Mouse (Mus musculus) thymus, postnatal 4 days (tissue): ENCODE results near the gene Tmtc4.

Source experiments
- DNase-seq: peaks from one replicate; pipeline ENCODE4 v3.0.0; 2021

The Tmtc4 gene

GRCm38 (mm10) chr14:122973091-122973490 lies 10.7 kb downstream of the Tmtc4 start:
- DNase-seq: no peak

DNA sequence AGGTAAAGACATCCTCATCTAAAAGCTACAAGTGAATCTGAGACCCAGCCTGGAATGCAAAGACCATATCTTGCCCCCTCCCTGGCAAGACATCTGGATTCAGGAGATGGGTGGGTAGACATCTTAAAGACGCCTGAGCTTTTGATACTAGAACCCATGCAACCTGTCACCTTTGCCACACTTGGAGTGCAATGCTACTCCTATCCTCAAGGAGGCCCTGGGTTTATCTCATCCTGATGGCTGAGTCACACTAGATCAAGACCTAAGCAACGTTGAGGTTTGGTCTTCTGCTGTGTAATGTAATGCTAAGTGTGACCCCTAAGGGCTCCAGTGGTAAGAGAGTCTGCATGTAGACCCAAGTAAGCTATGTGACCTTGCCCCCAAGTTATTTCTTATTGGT lies 15.8 kb downstream of the Tmtc4 start:
- DNase-seq: no peak

DNA sequence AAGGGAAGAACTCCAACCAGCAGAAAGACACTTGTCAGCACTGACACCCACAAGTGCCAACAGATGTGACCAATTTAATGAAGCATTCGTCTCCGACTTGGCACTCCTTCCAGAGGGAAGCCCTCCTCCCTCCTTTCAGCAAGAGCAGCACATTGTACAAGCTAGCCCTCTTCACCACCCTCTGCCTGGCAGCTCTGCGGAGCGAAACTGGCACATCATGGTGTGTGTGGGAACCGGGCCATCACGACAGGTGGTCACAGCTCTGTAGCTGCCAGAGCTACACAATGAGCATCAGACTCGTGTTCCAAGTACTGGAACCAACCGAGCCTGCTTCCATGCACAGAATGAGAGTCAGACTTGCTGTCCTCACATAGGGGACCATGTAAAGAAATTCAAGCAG lies 25.9 kb downstream of the Tmtc4 start:
- DNase-seq: no peak

GRCm38 (mm10) chr14:122953331-122953730 lies 30.5 kb downstream of the Tmtc4 start:
- DNase-seq: peak; percentile 69

- no peak for DNase-seq
These were observed 31.3 kb downstream of the Tmtc4 start for GRCm38 (mm10) chr14:122952556-122952955.

DNA sequence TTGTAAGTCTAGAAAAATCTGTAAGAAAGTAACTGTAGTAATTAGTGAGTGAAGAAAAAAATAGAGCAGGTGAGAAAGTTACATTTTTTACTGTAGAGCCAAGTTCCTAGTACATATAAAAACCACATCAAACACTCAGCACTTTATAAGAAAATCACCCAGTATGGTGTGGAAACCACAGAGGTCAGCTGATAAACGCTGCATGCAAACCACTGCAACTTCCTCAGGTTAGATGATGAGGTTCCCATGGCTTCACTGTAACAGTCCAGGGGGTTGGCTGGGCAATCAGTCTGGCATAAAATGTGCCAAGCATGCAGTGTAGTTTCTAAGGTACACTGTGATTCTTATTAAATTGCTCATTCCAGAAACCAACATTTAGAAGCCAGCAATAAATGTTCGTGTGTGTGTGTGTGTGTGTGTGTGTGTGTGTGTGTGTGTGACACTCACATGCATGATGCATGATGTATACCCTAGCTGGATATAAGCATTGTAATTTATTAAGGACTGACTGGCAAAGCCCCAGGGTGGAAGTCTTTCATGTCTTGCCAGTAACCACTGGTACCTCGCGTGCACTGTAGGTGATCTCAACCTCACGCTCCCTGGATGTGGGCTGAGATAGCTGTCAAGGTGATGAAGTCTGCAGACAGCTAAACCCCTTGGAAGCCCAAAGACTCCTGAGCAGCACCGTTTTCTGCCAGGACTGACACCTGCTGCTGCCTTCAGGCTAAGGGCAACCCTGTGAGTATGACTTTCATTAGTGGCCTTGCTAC lies 32.0 kb downstream of the Tmtc4 start:
- DNase-seq: no peak

DNA sequence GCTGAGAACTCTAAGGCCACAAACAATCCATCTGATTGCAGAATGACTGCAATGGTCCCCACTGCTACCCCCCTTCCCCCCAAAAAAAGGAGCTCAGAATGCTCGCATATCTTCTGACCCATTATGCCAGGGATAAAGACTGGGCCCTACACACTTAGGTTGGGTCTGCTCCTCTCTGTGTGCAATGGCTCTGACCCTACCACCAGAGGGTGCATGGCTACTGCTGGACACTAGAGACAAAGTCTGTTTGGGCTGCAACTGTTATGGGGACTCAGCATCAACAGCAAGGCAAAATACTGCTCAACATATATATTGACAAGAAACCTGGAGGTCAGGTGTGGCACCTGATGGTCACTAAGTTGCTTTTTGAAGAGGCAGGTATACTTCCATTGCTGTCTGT lies 32.9 kb downstream of the Tmtc4 start:
- DNase-seq: peak; percentile 17

DNA sequence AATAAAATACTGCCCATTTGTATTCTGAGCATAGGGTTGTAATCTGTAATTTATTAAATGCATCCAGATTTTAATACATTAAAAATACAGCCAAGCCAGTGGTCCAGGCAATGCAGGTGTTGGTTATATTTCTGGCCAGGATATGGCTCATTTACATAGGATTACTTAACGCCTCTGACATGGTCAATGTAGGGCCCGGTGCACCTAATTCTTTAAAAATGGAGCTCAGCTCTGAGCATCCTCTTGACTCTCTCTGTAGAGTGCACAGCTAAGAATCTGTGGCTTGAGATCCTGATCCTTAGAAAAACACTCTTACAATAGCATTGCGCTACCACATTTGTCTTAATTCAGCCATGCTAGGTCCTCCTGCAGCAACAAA lies 40.4 kb downstream of the Tmtc4 start:
- no peak for DNase-seq

GRCm38 (mm10) chr14:122942757-122943474 lies 40.9 kb downstream of the Tmtc4 start:
- DNase-seq: no peak

GRCm38 (mm10) chr14:122936460-122936859 lies 47.4 kb downstream of the Tmtc4 start:
- DNase-seq: no peak

GRCm38 (mm10) chr14:122920011-122920410 lies 63.8 kb downstream of the Tmtc4 start:
- DNase-seq: no peak

- DNase-seq: no peak
These were observed 66.2 kb downstream of the Tmtc4 start for GRCm38 (mm10) chr14:122917676-122918075.

DNA sequence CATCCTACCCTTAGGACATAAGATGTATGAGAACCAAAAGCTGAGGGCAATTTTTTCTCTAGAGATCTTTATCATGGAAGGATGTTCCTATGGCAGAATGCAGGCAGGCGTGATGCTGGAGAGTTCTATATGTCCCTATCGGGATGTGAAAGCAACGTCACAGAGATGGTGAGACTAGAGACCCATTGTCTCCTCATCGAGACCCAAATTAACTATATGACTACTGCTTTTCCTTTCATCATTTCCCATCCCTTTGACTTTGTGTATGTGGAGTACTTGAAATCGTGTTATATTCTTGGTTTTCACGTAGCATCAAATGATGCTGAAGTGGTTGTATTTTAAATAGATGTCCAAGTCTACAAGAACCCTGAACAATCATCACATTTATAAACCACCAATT lies 70.2 kb downstream of the Tmtc4 start, which contains the start of gene Ggact:
Ggact (minus strand) TSS at position 101 of the 400 bp plus-strand sequence.
- DNase-seq: no peak

DNA sequence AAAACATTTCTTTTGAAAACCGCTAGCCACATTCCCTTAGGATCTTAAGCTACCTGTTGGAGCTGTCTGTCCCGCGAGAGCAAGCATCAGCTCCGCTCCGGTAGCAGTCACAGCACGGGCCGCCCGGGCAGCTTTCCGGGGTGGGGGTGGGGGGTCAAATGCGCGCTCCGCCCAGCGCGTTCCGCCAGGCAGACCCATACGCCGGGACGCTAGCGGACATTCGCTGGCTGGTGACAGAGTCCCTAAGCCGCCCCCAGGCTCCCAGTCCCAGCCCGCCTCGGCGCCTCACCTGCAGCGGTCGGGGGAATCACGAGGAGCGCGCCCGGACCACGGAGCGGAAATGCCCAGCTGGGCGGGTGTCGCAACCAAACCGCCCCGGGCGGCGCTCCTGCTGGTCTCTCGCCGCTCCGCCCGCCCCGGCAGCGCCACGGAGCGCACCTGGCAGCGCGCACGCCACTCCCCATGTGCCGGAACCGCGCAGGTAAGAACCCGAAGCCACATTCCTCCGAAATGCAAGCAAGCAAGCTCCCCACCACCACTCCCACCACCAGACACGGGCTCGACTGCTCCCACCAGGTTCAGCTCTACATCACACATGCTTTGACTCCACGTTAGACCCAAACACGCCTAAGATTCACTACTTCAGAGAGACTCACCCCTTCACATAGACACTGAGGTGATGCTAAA lies 70.9 kb downstream of the Tmtc4 start:
- DNase-seq: peak; percentile 81

DNA sequence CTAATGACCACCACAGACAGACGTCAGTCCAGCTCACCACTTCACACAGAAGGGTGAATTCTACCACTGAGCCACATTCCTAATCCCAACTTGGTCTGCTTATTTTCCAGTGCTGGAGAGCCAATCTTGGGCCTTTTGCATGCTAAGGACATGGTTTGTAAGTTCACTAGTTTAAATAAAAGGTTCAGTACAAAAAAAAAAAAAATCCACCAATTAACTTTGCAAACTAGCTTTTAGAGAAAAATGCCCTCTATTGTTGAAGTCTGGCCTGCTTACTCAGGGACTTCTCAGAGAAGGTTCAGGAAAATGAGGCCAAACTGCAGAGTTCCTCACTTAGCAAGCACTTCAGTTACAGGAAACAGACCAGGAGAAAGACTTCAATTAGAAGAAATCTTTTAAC lies 71.7 kb downstream of the Tmtc4 start:
- DNase-seq: no peak

DNA sequence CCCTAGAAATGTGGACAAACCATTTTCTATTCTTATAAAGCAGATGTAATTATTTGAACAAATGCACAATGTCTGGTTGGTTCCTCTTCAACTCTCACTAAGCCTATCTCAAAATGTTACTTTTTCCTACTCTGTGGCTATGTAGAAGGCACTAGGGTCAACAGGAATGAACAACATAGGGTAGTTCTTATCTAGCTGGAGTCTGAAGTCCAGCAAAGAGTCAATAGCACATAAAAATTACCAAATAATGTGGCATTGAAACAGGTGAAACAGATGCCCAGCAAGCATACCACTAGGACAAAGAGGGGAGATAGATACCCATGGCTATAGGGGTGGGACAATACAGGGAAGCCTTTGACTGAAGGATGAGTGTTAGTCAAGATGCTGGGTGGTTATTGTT lies 72.6 kb downstream of the Tmtc4 start:
- DNase-seq: no peak

DNA sequence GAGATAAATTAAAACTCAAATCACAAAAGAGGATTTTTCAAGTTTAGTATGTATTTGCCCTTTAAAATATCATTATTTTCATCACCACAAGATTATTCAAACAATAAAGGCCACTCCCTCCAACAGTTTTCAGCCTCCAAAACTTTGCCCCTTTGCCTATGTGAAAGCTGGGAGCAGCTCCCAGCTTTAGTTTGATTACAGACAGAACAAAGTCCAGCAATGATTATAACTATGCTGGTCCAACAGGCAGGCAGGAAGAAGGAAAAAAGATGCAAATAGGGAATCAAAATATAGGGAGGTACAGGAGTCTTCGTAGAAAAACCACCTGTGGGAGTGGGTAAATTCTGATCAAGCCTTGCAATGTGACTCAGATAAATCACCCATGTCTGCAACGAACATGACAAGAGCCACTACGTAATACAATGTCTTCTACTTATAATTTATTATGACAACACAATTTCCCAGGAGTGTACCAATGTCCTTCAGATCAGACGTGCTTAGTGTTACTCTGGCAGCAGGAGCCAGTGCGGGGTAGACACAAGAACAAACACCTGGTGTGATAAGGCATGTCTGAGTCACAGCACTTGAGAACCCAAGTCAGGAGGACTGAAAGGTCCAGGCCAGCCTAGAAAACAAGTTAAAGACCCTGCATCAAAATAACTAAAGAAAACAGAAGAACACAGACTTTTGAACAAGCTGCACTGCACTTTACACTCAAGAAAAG lies 74.3 kb downstream of the Tmtc4 start:
- DNase-seq: no peak

- DNase-seq: no peak
These were observed 75.8 kb downstream of the Tmtc4 start for GRCm38 (mm10) chr14:122908075-122908474.

DNA sequence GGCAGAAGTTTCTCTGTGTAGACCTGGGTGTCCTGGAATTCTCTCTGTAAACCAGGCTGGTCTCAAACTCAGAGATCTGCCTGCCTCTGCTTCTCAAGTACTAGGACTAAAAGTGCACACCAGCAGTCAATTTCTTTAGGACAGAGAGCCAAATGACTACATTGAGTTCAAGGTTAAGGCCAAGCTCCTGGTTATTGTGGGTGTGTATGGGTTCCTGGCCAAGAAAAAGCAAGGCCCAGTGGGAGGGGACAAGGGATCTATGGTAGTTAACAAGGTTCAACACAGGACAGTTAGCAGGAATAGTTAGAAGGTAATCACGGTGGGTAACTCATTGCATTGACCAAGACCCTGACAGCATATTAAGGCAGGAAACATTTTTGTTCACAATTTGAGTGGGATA lies 78.8 kb downstream of the Tmtc4 start:
- no peak for DNase-seq

- DNase-seq: no peak
These were observed 79.9 kb downstream of the Tmtc4 start for GRCm38 (mm10) chr14:122903923-122904351.

GRCm38 (mm10) chr14:122902884-122903283 lies 81.0 kb downstream of the Tmtc4 start:
- DNase-seq: peak; percentile 19

- DNase-seq: peak; percentile 41
These were observed 81.7 kb downstream of the Tmtc4 start for GRCm38 (mm10) chr14:122902136-122902535.

- DNase-seq: no peak
These were observed 82.1 kb downstream of the Tmtc4 start for GRCm38 (mm10) chr14:122901715-122902114.
